Mouse (Mus musculus) kidney, adult 8-10 months (tissue): ENCODE measurements around the gene Pla2g7.

ENCODE experiments used
- DNase-seq, 2 experiments: peaks; one replicate each; pipeline ENCODE4 v3.0.0; 2022

The Pla2g7 gene

DNA sequence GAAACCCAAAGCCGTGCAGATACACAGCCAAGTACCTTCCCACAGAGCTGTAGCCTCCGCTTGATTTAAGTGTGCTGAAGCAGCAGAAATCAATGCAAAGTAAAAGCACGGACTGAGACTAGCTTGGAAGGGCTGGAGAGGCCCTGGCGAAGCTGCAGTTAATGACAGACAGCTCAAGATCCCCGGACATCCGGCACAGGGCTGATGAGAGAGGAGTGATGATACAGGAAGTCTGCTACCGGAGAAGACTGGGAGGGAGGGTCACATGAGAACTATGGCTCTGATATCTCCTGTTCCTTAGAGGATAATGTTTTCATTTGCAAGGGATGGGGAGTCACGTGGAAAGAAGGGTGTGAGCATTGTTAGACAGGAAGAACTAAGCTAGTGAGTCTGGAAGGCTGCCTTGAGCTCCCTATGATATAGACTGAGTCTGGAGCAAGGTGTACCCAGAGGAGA, 13.1 kb downstream of the Pla2g7 start:
- peak in 1 of 2 experiments; percentile 28 for DNase-seq

- no peak for DNase-seq
These were observed 16.9 kb downstream of the Pla2g7 start for GRCm38 (mm10) chr17:43584771-43585170.

DNA sequence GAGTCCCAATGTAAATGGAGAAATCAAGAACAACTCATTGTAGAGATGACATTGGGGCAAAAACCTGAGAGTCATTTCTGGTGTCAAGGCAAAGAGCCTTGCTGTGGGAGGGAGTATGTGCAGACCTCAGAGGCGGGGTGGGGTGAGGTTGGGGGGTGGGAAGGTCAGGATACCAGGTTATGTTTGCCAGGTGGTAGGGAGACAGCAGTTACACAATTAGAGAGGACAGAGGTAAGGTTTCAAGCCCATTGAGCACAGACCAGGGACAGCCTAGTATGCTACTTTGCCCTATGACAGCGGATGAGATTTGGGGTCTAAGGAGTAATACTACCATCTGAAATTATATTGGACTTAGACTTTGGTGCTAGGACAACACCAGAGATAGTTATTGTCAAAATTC, 19.4 kb downstream of the Pla2g7 start:
- no peak for DNase-seq

DNA sequence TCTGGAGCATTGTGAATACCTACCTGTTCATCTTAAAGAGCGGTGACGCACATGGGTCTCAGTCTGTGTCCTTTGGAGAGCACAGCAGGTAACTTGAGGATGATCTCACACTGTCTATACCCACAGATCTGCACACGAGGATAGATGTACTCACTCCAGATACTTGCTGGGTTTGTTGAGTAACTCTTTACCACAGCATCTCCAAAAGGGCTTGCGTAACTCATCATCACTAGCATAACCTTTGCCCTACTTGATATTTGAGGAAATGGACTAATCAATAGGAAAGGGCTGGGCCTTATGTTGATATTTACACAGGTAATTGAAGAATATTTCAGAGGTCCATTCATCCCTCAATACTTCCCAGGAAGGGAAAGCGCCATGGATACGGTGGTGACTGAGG, 21.9 kb downstream of the Pla2g7 start:
- DNase-seq: no peak

DNA sequence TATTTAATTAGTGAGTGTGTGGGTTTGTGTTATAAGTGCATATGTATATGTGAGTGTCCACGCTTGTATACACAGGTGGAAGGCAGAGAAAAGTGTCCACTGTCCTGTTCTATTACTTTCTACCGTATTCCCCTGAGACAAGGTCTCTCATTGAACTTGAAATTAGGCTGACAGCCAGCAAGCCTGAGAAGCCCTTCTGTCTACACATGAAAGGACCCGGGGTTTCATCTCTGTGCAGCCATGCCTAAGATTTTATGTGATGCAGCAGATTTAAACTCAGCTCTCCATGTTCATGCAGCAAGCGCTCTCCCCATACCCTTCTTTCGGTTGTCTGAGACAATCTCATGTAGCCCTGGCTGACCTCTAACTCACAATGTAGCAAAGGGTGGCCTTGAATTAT, 22.6 kb downstream of the Pla2g7 start:
- DNase-seq: no peak

DNA sequence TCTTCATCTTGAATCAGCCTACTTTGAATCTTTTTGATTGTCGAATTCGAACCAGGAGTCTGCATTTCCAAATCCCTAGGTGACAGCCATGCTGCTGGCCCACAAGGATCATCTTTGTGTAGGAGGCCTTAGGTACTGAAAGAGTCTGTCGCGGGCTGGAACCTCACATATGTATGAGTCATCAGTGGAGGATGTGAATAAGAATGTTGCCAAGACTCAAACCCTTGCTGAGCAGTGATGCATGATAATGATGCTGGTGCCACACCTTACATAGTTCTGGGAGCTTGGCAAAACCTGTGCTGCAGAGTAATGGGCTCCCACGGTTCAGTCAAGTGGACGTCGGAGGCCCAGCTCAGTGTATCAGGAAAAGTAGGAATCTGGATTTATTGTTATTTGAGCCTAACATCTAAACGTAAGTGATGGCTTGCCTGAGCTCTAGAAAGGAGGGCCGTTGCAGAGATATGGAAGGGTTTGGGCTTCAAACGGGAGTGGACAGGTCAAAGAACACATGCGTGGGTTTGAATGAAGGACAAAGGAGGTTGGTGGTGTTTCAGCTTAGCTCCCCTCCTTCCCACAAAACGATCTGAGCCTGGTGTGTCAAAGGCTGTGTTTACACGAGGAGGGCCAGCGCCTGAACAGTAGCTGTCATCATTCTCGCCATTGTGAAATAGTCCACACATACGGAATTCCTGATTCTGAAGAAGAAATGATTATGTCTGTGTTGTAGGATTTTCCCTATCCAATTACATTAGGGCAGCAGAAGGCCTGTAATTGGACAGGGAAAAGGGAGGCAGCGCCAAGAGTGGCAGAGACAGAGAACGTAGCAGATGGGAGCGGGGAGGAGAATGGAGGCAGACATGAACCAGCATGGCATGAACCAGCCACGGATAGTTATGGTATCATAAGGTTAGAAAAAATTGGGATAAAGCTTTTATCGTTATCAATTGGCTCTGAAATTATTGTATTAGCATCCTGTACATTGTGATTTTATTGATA, 24.7 kb downstream of the Pla2g7 start:
- DNase-seq: no peak

DNA sequence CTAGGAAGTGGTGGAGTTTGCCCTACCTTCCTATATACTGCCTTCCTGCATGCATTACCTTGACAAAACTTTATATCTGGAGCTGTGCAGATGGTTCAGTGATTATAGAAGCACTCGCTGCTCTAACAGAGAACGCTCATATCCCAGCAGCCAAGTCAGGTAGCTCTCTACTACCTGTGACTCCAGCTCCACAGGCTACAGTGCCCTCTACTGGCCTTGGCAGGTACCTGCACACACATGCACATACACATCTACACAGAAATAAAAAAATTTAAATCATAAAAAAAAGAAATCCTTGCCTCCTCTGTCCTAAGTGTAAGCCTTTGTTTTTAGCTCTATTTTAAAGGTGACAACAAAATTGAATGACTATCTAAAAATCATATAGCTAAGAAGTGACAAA, 29.8 kb downstream of the Pla2g7 start:
- DNase-seq: no peak

GRCm38 (mm10) chr17:43598706-43599105, 30.8 kb downstream of the Pla2g7 start:
- DNase-seq: no peak

DNA sequence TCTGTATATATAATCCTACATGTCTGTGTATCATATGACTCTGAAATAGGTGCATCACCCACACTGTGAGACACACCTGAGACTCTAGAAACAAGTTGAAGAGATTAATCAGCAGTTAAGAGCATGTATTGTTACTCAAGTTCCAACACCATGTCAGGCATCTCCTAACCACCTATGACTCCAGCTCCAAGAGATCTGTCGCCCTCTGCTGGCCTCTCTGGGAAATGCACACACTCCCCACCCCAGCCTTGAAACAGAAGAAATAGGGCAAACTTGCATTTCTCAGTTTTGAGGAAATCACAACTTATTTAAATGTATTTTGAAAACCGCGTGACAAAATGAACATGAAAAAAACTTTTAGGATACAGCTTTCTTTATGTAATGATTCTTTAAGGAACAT, 38.8 kb downstream of the Pla2g7 start:
- DNase-seq: peak; percentile 51 to 86

DNA sequence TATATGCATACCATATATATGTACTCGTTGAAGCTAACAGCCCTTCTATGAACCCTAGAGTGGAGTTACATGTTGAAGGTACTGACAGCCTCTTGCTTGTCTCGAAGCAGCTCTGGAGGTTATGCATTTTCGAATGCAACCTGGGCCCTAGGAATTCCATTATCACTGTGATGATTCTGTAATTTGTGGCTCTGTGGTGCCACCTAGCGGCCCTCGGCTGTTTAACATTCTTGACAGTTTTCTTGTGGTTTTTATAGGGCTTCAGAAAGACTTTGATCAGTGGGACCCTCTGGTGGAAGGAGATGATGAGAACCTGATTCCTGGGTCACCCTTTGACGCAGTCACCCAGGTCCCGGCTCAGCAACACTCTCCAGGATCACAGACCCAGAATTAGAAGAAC, 43.7 kb downstream of the Pla2g7 start:
- DNase-seq: peak; percentile 15 to 55

DNA sequence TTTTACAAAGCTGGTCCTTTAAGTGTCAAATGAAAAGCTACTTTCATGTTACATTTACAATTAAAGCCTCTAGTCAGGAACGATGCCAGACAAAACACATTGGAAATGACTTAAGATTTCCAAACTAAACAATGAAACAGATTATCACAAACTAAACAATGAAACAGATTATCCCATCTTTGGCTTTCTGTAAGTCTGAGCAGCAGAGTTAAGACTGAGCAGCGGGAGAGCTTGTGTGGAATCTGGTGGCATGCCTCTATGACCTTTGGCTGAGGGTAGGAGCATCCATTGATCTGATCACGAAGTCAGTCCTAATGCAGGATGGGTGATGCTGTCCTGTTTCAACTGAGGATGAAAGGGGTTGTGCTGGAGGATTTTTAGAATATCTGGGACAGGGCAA, 44.3 kb downstream of the Pla2g7 start:
- DNase-seq: no peak

DNA sequence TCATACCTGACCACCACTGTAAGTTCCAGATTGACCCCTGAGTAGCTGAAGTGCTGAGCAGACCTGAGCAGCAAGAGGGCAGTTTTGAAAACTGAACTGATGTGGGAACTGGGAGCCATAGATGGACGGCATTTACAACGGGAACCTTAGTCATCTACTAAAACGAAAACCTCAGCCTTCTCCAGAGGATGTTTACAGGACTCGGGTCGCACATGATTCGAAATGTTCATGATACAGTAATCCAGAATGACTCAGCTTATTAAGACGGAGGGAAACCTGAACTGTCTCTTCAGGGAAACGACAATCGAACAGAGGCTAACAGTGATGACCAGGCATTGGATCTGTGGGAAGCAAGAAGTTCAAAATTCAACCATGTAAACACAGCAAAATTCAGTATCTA, 51.3 kb downstream of the Pla2g7 start:
- no peak for DNase-seq

- DNase-seq: no peak
These were observed 54.2 kb downstream of the Pla2g7 start for GRCm38 (mm10) chr17:43622076-43622475.

DNA sequence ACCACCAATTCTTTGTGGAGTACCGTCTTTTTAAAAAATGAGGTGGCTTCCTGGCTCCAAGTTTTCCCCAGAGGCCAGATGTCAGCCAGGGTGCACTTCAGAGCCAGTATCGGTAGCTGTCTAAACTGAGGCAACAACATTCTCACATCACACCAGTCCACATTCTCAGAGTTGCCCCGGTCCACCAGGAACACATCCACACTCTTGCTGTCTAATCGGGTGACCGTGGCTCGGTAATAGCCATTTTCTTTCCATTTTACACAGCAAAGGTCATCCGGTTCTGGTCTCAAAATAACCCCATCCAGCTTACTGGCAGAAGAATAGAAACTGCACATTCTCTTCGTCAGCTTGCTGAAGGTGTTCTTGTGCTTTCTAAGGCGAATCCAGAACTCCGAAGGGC, 60.3 kb downstream of the Pla2g7 start:
- DNase-seq: no peak

DNA sequence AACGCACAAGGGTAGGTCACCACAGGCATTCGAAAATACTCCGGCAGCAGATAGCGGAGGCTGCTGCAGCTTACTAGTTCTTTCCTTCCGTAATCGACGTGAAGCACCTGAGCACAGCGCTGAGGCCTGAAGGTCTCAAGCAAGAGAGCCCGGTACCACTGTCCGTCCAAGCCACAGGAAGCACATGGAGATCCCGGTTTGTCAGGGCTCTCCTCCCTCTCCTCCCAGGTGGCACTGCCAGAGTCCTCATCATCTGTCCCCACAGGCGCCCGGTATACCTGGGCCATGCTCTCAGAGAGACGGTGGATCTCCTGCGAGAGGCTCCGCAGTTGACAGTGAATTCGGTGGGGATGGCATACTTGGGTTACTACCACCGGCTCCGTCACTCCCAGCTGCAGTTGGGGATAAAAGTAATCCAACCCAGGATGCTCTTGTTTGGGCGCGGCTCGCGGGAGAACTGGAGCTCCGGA, 61.2 kb downstream of the Pla2g7 start:
- DNase-seq: no peak

- no peak for DNase-seq
These were observed 61.9 kb downstream of the Pla2g7 start, which contains the start of gene Tdrd6 for GRCm38 (mm10) chr17:43629496-43630426. Gene Tdrd6 (minus strand): TSS chr17:43630299.

DNA sequence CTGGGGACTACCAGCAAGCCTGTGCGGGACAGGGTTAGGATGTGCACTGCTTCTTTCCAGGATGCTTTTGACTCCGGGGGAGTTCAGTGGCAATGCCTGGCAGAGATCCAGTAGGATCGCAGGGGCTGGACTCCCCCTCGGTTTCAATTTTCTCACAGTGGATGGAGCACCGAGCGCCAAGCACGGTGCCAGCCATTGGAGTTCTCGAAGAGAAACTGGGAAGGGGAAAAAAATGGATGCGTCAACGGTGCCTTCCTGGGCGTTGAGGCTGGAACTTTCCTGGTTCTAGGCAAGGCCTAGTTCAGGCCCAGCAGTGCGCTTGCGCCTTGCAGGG, 62.5 kb downstream of the Pla2g7 start:
- DNase-seq: no peak

- DNase-seq: no peak
These were observed 69.2 kb downstream of the Pla2g7 start for GRCm38 (mm10) chr17:43637146-43637545.

DNA sequence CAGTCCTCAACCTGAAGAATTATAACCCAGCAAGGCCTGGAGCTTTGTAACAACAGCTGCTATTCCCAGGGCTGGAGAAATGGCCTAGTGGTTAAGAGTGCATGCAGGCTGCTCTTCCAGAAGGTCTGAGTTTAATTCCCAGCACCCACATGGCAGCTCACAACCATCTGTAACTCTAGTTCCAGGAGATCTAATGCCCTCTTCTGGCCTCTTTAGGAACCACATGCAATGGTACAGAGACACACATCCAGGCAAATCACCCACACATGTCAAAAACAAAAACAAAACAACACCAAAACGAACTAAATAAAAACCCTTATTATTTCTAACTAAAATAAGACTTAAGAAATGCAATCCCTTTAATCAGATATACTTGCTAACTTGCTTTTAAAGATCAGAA, 72.9 kb downstream of the Pla2g7 start:
- DNase-seq: no peak

DNA sequence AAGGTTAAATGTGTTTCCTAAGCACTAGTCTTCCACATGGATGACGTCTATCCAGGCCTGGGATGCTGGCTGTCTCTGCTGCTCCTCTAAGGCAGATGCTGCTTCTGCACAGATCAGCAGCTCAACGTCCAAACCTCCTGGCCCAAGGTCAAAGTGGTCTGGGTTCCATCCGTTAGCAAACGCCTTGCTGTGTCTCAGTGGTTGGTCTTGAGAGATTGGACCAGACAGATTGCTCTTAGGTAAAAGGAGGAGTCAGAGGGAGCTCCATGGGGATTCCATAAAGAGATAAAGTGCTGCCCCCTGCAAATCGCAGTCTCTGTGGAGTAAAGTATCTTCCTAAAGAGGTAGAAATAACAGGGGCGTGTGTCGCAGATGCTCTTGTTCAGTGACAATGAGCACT, 75.3 kb downstream of the Pla2g7 start:
- no peak for DNase-seq

DNA sequence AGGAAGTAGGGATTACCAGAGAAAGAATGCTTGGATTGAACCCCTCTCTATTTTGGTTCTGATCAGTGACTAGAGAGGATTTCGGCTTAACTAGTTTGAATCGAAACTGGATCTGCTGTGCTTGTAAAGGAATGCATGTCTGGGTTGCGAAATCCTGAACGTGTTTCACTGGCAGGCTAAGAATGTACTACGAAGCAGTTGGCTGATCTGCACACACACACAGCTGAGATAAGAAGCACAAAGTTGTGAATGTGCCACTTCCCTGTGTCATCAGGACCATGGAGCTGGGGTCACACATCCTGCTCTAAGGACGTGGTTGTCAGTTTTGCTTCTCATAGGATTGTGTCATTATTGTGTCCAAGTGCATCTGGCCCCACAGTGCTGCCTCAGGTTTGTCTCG, 76.5 kb downstream of the Pla2g7 start:
- no peak for DNase-seq

DNA sequence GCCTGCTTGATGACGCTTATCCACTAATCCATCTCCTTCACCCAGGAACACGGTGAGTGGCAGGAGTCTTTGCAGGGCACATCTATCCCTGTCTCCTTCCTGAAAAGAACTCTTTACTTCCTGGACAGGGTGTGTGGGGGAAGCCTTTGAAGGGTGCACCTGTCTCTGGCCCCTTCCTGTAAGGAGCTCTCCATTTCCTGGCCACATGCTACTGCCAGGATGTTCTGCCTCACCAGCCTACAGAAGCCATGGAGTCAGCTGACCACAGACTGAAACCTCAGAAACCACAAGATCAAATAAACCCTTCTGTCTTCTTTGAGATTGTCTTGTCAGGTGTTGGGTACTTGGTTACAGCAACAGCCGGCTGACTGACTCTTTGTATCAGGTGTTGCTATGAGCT, 77.2 kb downstream of the Pla2g7 start:
- no peak for DNase-seq

DNA sequence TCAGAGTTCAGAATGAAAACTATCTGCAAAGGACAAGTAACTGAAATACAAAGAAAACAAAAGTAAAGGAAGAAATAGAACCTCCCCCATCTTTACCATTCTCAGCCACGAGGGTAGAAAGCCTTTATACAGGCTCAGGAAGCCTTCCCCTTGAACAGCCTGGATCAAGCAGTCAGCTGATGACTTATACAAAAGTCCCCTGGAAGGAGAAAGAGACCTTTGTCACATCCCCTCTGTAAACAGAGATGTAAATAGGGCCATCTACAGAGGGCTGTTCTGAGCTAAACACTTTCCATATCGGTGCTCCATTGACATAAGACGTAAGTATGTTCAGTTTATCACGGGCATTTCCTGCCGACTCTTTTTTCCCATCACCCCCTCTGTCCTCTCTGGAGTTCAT, 79.0 kb downstream of the Pla2g7 start:
- no peak for DNase-seq
